Mouse (Mus musculus): Measurements from ENCODE around the gene Pla2g4b. TPM values are rescaled to one million over a fixed set of nuclear protein-coding genes. Genes with fewer than 3 reads are reported as not detected.

Pla2g4b gene
- total RNA-seq, 2 experiments from 2014 or later: 1.7 to 2.8 TPM

Small RNA genes within 50 kb of the gene (microRNA-seq; reads per million reads assigned to microRNA genes)
- not detected for gene Mir7665

Other genes starting within 250 kb of the Pla2g4b start
- 10 to 100 TPM; 13.7 to 14.2 TPM for gene Rpap1, start 245.9 kb upstream of the Pla2g4b start, total RNA-seq (2021)
- 1 to 10 TPM; 1.2 to 1.3 TPM for gene Tyro3, start 235.7 kb upstream of the Pla2g4b start, total RNA-seq (2021)
- 10 to 100 TPM; 31.9 to 42.9 TPM for gene Mga, start 136.2 kb upstream of the Pla2g4b start, total RNA-seq (2021)
- 1 to 10 TPM; 8.4 to 9.1 TPM for gene Mapkbp1, start 60.7 kb upstream of the Pla2g4b start, total RNA-seq (2021)
- 1 to 10 TPM; 7.1 to 9.1 TPM for gene Jmjd7, start 5.9 kb upstream of the Pla2g4b start, total RNA-seq (2021)
- under 1 TPM; 0.81 TPM for gene Gm28042, start 5.9 kb upstream of the Pla2g4b start, total RNA-seq (2021)
- 100 to 1,000 TPM; 377 to 459 TPM for gene Ehd4, start 121.2 kb downstream of the Pla2g4b start, total RNA-seq (2021)
- gene Pla2g4e, start 211.9 kb downstream of the Pla2g4b start, total RNA-seq (2021): 1 to 10 TPM; 3.6 to 4.0 TPM

Data from heart, postnatal 25 days (tissue).